ENCODE assay signal across 18 mouse cellular contexts in the genomic region with DNA sequence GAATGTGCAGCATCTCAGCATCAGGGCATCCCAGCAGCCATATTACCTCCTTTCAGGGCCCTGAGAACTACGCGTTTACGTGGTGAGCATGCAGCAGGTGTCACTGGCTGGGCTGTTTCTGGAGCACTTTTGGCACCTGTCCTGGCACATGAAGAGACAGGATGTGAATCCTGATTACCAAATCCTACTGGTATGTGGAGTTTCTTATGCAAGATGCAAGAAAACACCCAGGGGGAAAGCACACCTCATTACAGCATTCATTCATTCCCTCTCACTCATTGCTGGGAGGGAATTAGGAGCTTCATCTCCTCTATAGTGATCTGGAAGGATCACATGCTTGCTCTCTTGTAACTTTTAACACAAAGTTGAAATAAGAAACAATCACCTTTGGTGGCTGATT.
A peak's percentile ranks its signal among the peaks of the same experiment; 100 is the strongest.
DNase-seq lines count a peak whose midpoint lies in the region; ATAC-seq and TF ChIP-seq lines count a peak whose summit lies in the region.
"Had no signal": no experiment of that assay in that cellular context is flagged by ENCODE, and none has a peak within 500 bp of the region (broad histone marks: within the 10 kb centered on the region; RNA-seq: fewer than 3 reads in every experiment).

No protein-coding gene starts in this region.

- no peaks in the 10 kb centered on the region for H3K9me3 ChIP-seq in lung, embryonic 16.5 days (ENCODE audit: control insufficient read depth, low read length)
- H3K9me3 ChIP-seq: embryonic facial prominence, embryonic 15.5 days; forebrain, embryonic 15.5 days; heart, embryonic 13.5 days; hindbrain, embryonic 15.5 days had no signal

- no peak overlapping the region for H3K9ac ChIP-seq in lung, embryonic 16.5 days (ENCODE audit: low read length)
- H3K9ac ChIP-seq: embryonic facial prominence, embryonic 15.5 days; forebrain, embryonic 15.5 days; heart, embryonic 13.5 days; hindbrain, embryonic 15.5 days had no signal

- TF ChIP-seq CTCF in bone marrow macrophage, adult 2 months (IDR thresholded peaks at IDR 0.05; ENCODE audit: low read depth, low read length) = no peak

- no peaks in the 10 kb centered on the region for H3K79me2 ChIP-seq in macrophage (ENCODE audit: inconsistent target)

- no peak overlapping the region for H3K4me2 ChIP-seq in lung, embryonic 16.5 days (ENCODE audit: low read depth, low read length)
- H3K4me2 ChIP-seq: embryonic facial prominence, embryonic 15.5 days; forebrain, embryonic 15.5 days; heart, embryonic 13.5 days; hindbrain, embryonic 15.5 days had no signal

- no peaks in the 10 kb centered on the region for H3K27me3 ChIP-seq in lung, embryonic 16.5 days (ENCODE audit: control insufficient read depth, insufficient read depth, low read depth, low read length)
- H3K27me3 ChIP-seq: embryonic facial prominence, embryonic 15.5 days; forebrain, embryonic 15.5 days; heart, embryonic 13.5 days; hindbrain, embryonic 15.5 days had no signal

- TF ChIP-seq POLR2A in bone marrow macrophage, adult 2 months (IDR thresholded peaks at IDR 0.05; ENCODE audit: borderline replicate concordance, low read depth, low read length) = no peak

- ATAC-seq in lung, embryonic 16.5 days (ENCODE audit: low read depth) = no peak
- ATAC-seq in megakaryocyte progenitor cell, adult 5-6 weeks (replicated peaks; ENCODE audit: poor library complexity) = no peak; the same call in 1 of the 2 replicates

- no peak overlapping the region for H3K4me3 ChIP-seq in lung, embryonic 16.5 days (ENCODE audit: low read length)
- H3K4me3 ChIP-seq in bone marrow macrophage, adult 2 months (ENCODE audit: insufficient read depth, low read length) = no peak overlapping the region
- no peak overlapping the region for H3K4me3 ChIP-seq in macrophage (ENCODE audit: inconsistent target)
- H3K4me3 ChIP-seq: embryonic facial prominence, embryonic 15.5 days; erythroblast, embryonic 14.5 days; forebrain, embryonic 15.5 days; heart, embryonic 13.5 days; hindbrain, embryonic 15.5 days had no signal

- no peak for DNase-seq in lung, postnatal 14 days
- no peak for DNase-seq in gastrocnemius, postnatal 4 days (ENCODE audit: low spot score in 2 of 2)
- DNase-seq in adrenal gland, postnatal 25 days = no peak
- DNase-seq: adrenal gland, postnatal 10 days; cerebellum, adult 2 months; cerebellum, postnatal 14 days; embryo, embryonic 11 days; heart, adult 11 months; heart, postnatal 36 days had no signal

- WGBS in lung, embryonic 16.5 days = 85% methylated on average over 3 of the region's 3 CpGs
- 81% methylated on average over 3 of the region's 3 CpGs for WGBS in macrophage (ENCODE audit: missing documents)

- peak overlapping the region; percentile 7; the same call in 1 of the 2 replicates for H3K27ac ChIP-seq in lung, embryonic 16.5 days (ENCODE audit: low read length)
- H3K27ac ChIP-seq in bone marrow macrophage, adult 2 months (ENCODE audit: insufficient read depth, low read depth, low read length) = peak overlapping the region; percentile 53; the same call in 1 of the 2 replicates
- 0 out of 2 replicates have a peak overlapping the region, but pooled peaks have one; percentile 17 for H3K27ac ChIP-seq in macrophage
- H3K27ac ChIP-seq: embryonic facial prominence, embryonic 15.5 days; forebrain, embryonic 15.5 days; heart, embryonic 13.5 days; hindbrain, embryonic 15.5 days had no signal

- H3K36me3 ChIP-seq in lung, embryonic 16.5 days (ENCODE audit: control insufficient read depth, insufficient read depth, low read length) = no peaks in the 10 kb centered on the region
- no peaks in the 10 kb centered on the region for H3K36me3 ChIP-seq in macrophage (ENCODE audit: inconsistent target)
- H3K36me3 ChIP-seq: embryonic facial prominence, embryonic 15.5 days; forebrain, embryonic 15.5 days; heart, embryonic 13.5 days; hindbrain, embryonic 15.5 days had no signal

- peaks cover 7% of the 10 kb centered on the region for H3K4me1 ChIP-seq in lung, embryonic 16.5 days (replicated peaks; ENCODE audit: control insufficient read depth, insufficient read depth, low read length)
- peaks cover 19% of the 10 kb centered on the region for H3K4me1 ChIP-seq in bone marrow macrophage, adult 2 months (ENCODE audit: control insufficient read depth, insufficient read depth, low read length)
- H3K4me1 ChIP-seq: embryonic facial prominence, embryonic 15.5 days; forebrain, embryonic 15.5 days; hindbrain, embryonic 15.5 days had no signal
